Mouse (Mus musculus): Measurements from ENCODE around the gene Lifr. TPM values are rescaled to one million over a fixed set of nuclear protein-coding genes. Genes with fewer than 3 reads are reported as not detected.
A peak's percentile ranks its signal among the peaks of the same experiment; 100 is the strongest.

Gene Lifr
- polyA plus RNA-seq, 1 experiment from 2014 or later: 29.3 TPM

- no peak overlapping the region for H3K4me2 ChIP-seq (ENCODE audit: low read length)
- DNase-seq (ENCODE audit: low spot score) (no peak), ATAC-seq (replicated peaks; ENCODE audit: low FRiP score, low TSS enrichment, low read depth) (no peak)
- no peak overlapping the region for H3K9ac ChIP-seq (ENCODE audit: low read length)
- H3K4me3 ChIP-seq (ENCODE audit: low read depth, low read length): no peak overlapping the region
- H3K27me3 ChIP-seq (replicated peaks; ENCODE audit: control insufficient read depth, insufficient read depth, low read length): no peaks in the 10 kb centered on the region
- 92% methylated on average over 9 of the region's 9 CpGs for WGBS
- no peaks in the 10 kb centered on the region for H3K4me1 ChIP-seq (replicated peaks; ENCODE audit: control insufficient read depth, insufficient read depth, low read length)
- H3K36me3 ChIP-seq (ENCODE audit: control insufficient read depth, insufficient read depth, low read length): peaks cover 21% of the 10 kb centered on the region; the same call in 1 of the 2 replicates
- H3K9me3 ChIP-seq (ENCODE audit: control insufficient read depth, low read length): no peaks in the 10 kb centered on the region
- no peak overlapping the region for H3K27ac ChIP-seq (ENCODE audit: low read depth)
These were observed 76.3 kb downstream of the Lifr start for GRCm38 (mm10) chr15:7166735-7167134.

- peaks cover 21% of the 10 kb centered on the region; the same call in 1 of the 2 replicates for H3K36me3 ChIP-seq (ENCODE audit: control insufficient read depth, insufficient read depth, low read length)
- DNase-seq (ENCODE audit: low spot score) (no peak), ATAC-seq (replicated peaks; ENCODE audit: low FRiP score, low TSS enrichment, low read depth) (no peak)
- H3K4me1 ChIP-seq (replicated peaks; ENCODE audit: control insufficient read depth, insufficient read depth, low read length): no peaks in the 10 kb centered on the region
- no peak overlapping the region for H3K4me2 ChIP-seq (ENCODE audit: low read length)
- no peak overlapping the region for H3K27ac ChIP-seq (ENCODE audit: low read depth)
- no peaks in the 10 kb centered on the region for H3K9me3 ChIP-seq (ENCODE audit: control insufficient read depth, low read length)
- H3K4me3 ChIP-seq (ENCODE audit: low read depth, low read length): no peak overlapping the region
- H3K9ac ChIP-seq (ENCODE audit: low read length): no peak overlapping the region
- WGBS: 67% methylated on average over 10 of the region's 10 CpGs
- no peaks in the 10 kb centered on the region for H3K27me3 ChIP-seq (replicated peaks; ENCODE audit: control insufficient read depth, insufficient read depth, low read length)
These were observed 77.0 kb downstream of the Lifr start for GRCm38 (mm10) chr15:7167238-7167905.

GRCm38 (mm10) chr15:7167906-7168532 lies 77.6 kb downstream of the Lifr start:
- WGBS: 47% methylated on average over 11 of the region's 11 CpGs
- H3K9me3 ChIP-seq (ENCODE audit: control insufficient read depth, low read length): no peaks in the 10 kb centered on the region
- no peak overlapping the region for H3K4me2 ChIP-seq (ENCODE audit: low read length)
- no peak for ATAC-seq (replicated peaks; ENCODE audit: low FRiP score, low TSS enrichment, low read depth)
- peaks cover 23% of the 10 kb centered on the region for H3K36me3 ChIP-seq (ENCODE audit: control insufficient read depth, insufficient read depth, low read length)
- H3K27me3 ChIP-seq (replicated peaks; ENCODE audit: control insufficient read depth, insufficient read depth, low read length): no peaks in the 10 kb centered on the region
- H3K4me3 ChIP-seq (ENCODE audit: low read depth, low read length): no peak overlapping the region
- no peak for DNase-seq (ENCODE audit: low spot score)
- 0 out of 2 replicates have a peak overlapping the region, but pooled peaks have one; percentile 27 for H3K27ac ChIP-seq (ENCODE audit: low read depth)
- H3K9ac ChIP-seq (ENCODE audit: low read length): no peak overlapping the region
- no peaks in the 10 kb centered on the region for H3K4me1 ChIP-seq (replicated peaks; ENCODE audit: control insufficient read depth, insufficient read depth, low read length)

- Histone ChIP-seq H3K9ac (ENCODE audit: low read length) (no peak overlapping the region), H3K27ac (ENCODE audit: low read depth) (no peak overlapping the region), H3K9me3 (ENCODE audit: control insufficient read depth, low read length) (no peaks in the 10 kb centered on the region), H3K27me3 (replicated peaks; ENCODE audit: control insufficient read depth, insufficient read depth, low read length) (no peaks in the 10 kb centered on the region), H3K4me3 (ENCODE audit: low read depth, low read length) (no peak overlapping the region), H3K36me3 (ENCODE audit: control insufficient read depth, insufficient read depth, low read length) (peaks cover 5% of the 10 kb centered on the region), H3K4me1 (replicated peaks; ENCODE audit: control insufficient read depth, insufficient read depth, low read length) (no peaks in the 10 kb centered on the region), H3K4me2 (ENCODE audit: low read length) (no peak overlapping the region)
- ATAC-seq (replicated peaks; ENCODE audit: low FRiP score, low TSS enrichment, low read depth) (no peak), DNase-seq (ENCODE audit: low spot score) (no peak)
- WGBS: 64% methylated on average over 2 of the region's 2 CpGs
These were observed 82.5 kb downstream of the Lifr start for GRCm38 (mm10) chr15:7172875-7173274.

- Histone ChIP-seq H3K4me3 (ENCODE audit: low read depth, low read length) (no peak overlapping the region), H3K4me1 (replicated peaks; ENCODE audit: control insufficient read depth, insufficient read depth, low read length) (no peaks in the 10 kb centered on the region), H3K27me3 (replicated peaks; ENCODE audit: control insufficient read depth, insufficient read depth, low read length) (no peaks in the 10 kb centered on the region), H3K9me3 (ENCODE audit: control insufficient read depth, low read length) (no peaks in the 10 kb centered on the region), H3K36me3 (ENCODE audit: control insufficient read depth, insufficient read depth, low read length) (peaks cover 3% of the 10 kb centered on the region; the same call in 1 of the 2 replicates), H3K27ac (ENCODE audit: low read depth) (no peak overlapping the region), H3K4me2 (ENCODE audit: low read length) (no peak overlapping the region), H3K9ac (ENCODE audit: low read length) (no peak overlapping the region)
- DNase-seq (ENCODE audit: low spot score) (no peak), ATAC-seq (replicated peaks; ENCODE audit: low FRiP score, low TSS enrichment, low read depth) (no peak)
- 90% methylated on average over 7 of the region's 7 CpGs for WGBS
These were observed 82.9 kb downstream of the Lifr start for GRCm38 (mm10) chr15:7173346-7173745.

GRCm38 (mm10) chr15:7173776-7174175 lies 83.4 kb downstream of the Lifr start:
- ATAC-seq (replicated peaks; ENCODE audit: low FRiP score, low TSS enrichment, low read depth): no peak
- 90% methylated on average over 8 of the region's 8 CpGs for WGBS
- no peak overlapping the region for H3K9ac ChIP-seq (ENCODE audit: low read length)

GRCm38 (mm10) chr15:7180576-7180975 lies 90.2 kb downstream of the Lifr start:
- no peaks in the 10 kb centered on the region for H3K9me3 ChIP-seq (ENCODE audit: control insufficient read depth, low read length)
- DNase-seq (ENCODE audit: low spot score) (no peak), ATAC-seq (replicated peaks; ENCODE audit: low FRiP score, low TSS enrichment, low read depth) (no peak)

More at GRCm38 (mm10) chr15:7173776-7174175, 83.4 kb downstream of the Lifr start:
- Histone ChIP-seq H3K4me1 (replicated peaks; ENCODE audit: control insufficient read depth, insufficient read depth, low read length) (no peaks in the 10 kb centered on the region), H3K27me3 (replicated peaks; ENCODE audit: control insufficient read depth, insufficient read depth, low read length) (no peaks in the 10 kb centered on the region), H3K4me2 (ENCODE audit: low read length) (no peak overlapping the region), H3K9me3 (ENCODE audit: control insufficient read depth, low read length) (no peaks in the 10 kb centered on the region), H3K4me3 (ENCODE audit: low read depth, low read length) (no peak overlapping the region), H3K27ac (ENCODE audit: low read depth) (no peak overlapping the region), H3K36me3 (ENCODE audit: control insufficient read depth, insufficient read depth, low read length) (peaks cover 5% of the 10 kb centered on the region)
- no peak for DNase-seq (ENCODE audit: low spot score)

GRCm38 (mm10) chr15:7187682-7188081 lies 97.3 kb downstream of the Lifr start:
- no peak overlapping the region for H3K9ac ChIP-seq (ENCODE audit: low read length)
- H3K9me3 ChIP-seq (ENCODE audit: control insufficient read depth, low read length): no peaks in the 10 kb centered on the region
- H3K4me2 ChIP-seq (ENCODE audit: low read length): no peak overlapping the region
- no peak overlapping the region for H3K4me3 ChIP-seq (ENCODE audit: low read depth, low read length)
- H3K27ac ChIP-seq (ENCODE audit: low read depth): no peak overlapping the region
- no peaks in the 10 kb centered on the region for H3K4me1 ChIP-seq (replicated peaks; ENCODE audit: control insufficient read depth, insufficient read depth, low read length)
- ATAC-seq (replicated peaks; ENCODE audit: low FRiP score, low TSS enrichment, low read depth) (no peak), DNase-seq (ENCODE audit: low spot score) (no peak)
- peaks cover 45% of the 10 kb centered on the region for H3K36me3 ChIP-seq (ENCODE audit: control insufficient read depth, insufficient read depth, low read length)
- WGBS: 83% methylated on average over 6 of the region's 6 CpGs
- no peaks in the 10 kb centered on the region for H3K27me3 ChIP-seq (replicated peaks; ENCODE audit: control insufficient read depth, insufficient read depth, low read length)

More at GRCm38 (mm10) chr15:7180576-7180975, 90.2 kb downstream of the Lifr start:
- H3K4me1 ChIP-seq (replicated peaks; ENCODE audit: control insufficient read depth, insufficient read depth, low read length): no peaks in the 10 kb centered on the region
- no peak overlapping the region for H3K4me3 ChIP-seq (ENCODE audit: low read depth, low read length)
- H3K9ac ChIP-seq (ENCODE audit: low read length): no peak overlapping the region
- H3K27me3 ChIP-seq (replicated peaks; ENCODE audit: control insufficient read depth, insufficient read depth, low read length): no peaks in the 10 kb centered on the region
- WGBS: 69% methylated on average over 6 of the region's 6 CpGs
- H3K4me2 ChIP-seq (ENCODE audit: low read length): no peak overlapping the region
- peaks cover 29% of the 10 kb centered on the region for H3K36me3 ChIP-seq (ENCODE audit: control insufficient read depth, insufficient read depth, low read length)
- H3K27ac ChIP-seq (ENCODE audit: low read depth): no peak overlapping the region

All from intestine, embryonic 14.5 days (tissue).